Mouse (Mus musculus): ENCODE results near the gene Tcn2.
A peak's percentile ranks its signal among the peaks of the same experiment; 100 is the strongest.
"Not testable (repeated sequence)": the region's sequence is repeated elsewhere in the genome, so short reads cannot be mapped to it uniquely, and the experiment has no call there.

The Tcn2 gene

DNA sequence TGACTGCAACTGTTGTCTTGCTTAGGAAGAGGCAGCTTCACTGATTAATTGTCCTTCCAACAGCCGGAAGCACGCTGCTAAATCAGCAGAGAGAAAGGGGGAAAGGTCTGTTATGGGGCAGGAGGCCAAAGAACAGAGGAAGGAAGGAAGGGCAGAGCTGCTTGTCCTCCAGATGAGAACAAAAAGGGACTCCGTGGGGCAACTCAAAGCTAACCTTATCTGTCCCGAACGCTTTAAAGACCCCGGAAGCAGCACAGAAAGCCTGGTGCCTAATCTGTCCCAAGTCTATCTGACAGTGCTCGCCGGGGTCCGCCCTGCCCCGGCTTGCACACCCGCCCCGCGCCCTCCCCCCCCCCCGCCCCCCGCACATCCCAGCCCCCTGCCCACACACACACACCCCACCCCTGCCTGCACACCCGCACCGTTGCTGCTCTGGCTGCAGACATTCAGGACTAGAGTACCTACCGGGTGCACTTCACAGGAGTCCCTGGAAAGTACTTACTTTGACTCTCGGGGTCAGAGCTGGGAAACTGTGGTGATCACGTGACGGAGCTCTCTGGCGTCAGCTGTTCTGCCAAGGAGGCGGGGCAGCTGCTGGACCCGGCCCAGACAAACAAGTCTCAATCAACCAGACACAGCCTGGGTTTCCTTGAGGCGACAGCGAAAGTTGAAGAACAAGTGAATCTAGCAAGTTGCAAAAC lies at the start of gene Tcn2:
Gene Tcn2 (minus strand): TSS at position 649 of the 701 bp plus-strand sequence.
- peak; percentile 94 for DNase-seq

DNA sequence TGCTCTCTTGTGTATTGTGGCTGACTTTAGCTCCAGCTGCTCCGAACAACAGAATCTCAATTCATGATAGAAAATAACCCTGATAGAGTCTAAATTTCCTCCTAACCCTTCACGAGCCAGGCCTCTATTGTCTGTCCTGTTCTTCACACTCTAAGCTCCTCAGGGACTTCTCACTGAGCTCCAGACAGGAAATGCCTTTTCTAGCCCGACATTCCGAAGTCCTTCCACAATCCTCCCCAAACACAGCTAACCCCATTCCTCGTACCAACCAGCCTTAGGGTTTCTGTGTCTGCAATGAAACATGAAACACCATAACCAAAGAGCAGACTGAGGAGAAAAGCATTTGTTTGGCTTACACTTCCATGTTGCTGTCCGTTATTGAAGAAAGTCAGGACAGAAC lies 49.6 kb upstream of the Tcn2 start:
- DNase-seq = no peak

DNA sequence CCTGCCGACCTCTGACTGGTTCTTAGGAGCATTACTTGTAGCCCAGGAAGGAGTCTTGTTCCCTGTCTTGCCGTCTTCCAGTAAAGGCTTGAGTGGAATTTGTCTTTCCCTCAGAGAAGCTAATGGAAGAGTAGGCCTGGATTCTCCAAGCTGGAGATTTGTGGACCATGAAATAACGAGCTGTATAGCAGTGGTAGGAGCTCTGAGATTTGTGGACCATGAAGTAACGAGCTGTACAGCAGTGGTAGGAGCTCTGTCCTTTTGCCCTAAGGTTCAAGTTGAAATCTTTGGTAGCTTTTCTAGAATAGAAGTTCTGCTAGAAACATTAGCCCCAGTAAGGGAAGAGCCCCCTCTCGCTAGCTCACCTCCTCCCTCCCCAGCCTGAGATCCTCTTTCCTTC lies 46.5 kb upstream of the Tcn2 start:
- DNase-seq = no peak

DNA sequence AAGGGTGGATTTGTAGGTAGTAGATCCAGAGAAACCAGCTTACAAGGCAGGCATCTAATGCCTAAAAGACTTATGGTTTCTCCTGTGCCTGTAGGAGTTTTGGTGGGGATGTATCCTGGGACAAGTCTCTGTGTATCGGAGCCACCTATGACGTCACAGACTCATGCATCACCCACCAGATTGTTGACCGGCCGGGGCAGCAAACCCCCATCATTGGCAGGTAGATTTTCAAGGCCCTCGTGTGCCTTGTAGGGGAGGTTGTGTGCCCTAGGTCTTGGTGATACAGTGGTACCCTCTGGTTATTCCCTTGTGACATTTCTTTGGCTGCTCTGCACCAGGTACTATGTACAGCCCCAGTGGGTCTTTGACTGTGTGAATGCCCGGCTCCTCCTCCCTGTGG lies 44.7 kb upstream of the Tcn2 start, which contains the start of gene 4930556J24Rik:
Gene 4930556J24Rik (minus strand): TSS at position 101 of the 400 bp plus-strand sequence.
- DNase-seq = no peak

DNA sequence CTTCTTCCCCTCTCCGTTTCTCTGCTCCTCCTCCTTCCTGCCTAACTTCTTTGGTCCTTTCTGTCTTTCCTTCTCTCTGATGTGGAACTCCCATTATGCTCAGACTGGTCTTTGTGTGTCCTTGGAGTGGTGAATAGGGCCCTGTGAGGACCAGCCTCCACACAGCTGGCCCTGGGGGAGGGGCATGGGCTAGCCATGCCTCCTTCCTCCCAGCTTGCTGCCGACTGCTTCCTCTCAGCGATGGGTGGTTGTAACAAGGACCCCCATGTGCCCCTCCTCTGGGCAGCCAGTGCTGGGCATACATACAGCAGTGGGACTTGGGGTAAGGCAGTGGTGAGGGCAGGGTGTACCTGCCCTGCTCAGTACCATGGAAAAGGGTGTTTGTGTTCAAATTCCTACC lies 42.4 kb upstream of the Tcn2 start:
- DNase-seq = no peak

DNA sequence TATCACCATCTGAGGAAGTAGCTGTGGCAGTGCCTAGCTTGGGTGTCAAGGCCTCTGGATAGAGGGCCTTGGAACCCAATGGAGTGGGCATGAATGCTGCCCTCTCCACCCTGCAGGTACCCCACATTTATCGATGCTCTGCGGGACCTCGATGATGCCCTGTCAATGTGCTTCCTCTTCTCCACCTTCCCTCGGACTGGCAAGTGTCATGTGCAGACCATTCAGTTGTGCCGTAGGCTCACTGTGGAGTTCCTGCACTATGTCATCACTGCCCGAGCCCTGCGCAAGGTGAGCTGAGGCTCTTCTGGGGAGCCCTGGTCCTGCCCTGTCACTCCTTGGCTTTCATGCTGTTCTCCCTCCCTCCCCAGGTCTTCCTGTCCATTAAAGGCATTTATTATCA lies 41.1 kb upstream of the Tcn2 start:
- DNase-seq = no peak

DNA sequence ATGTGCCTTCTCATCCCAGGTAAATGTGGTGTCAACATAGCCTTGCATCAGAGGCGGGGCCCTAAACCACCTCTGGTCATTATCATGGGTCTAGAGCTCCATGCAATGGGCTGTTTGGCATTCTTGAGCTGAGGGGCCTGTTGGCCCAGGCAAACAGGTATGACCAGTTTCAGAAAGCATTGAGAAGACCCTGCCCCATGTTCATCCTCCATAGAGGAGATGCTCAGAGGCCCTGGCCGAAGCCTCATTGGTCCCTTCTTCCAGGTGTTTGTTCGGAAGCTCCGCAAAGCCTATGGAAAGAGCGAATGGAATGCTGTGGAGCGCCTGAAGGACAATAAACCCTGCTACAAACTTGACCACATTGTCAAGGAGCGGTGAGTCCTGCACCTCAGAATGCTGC lies 38.4 kb upstream of the Tcn2 start:
- DNase-seq = peak; percentile 4

DNA sequence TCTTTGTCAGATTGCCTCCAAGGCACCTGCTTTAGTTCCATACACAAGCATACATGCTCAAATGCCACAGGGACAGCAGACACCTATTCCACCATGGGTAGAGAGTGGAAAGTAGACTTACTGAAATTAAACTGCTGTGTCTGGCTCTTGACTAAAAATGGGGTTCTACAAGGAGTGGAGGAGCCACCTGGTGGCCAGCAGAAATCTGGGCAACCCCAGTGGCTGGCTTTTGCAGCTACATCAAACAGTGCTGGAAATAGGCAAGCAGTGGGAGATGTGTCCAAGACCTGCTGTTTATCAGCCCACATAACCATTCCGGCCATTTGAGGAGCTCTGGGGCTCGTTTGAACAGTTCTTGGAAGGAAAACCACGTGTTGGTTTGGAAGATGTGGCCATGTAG lies 37.9 kb upstream of the Tcn2 start:
- peak; percentile 54 for DNase-seq

DNA sequence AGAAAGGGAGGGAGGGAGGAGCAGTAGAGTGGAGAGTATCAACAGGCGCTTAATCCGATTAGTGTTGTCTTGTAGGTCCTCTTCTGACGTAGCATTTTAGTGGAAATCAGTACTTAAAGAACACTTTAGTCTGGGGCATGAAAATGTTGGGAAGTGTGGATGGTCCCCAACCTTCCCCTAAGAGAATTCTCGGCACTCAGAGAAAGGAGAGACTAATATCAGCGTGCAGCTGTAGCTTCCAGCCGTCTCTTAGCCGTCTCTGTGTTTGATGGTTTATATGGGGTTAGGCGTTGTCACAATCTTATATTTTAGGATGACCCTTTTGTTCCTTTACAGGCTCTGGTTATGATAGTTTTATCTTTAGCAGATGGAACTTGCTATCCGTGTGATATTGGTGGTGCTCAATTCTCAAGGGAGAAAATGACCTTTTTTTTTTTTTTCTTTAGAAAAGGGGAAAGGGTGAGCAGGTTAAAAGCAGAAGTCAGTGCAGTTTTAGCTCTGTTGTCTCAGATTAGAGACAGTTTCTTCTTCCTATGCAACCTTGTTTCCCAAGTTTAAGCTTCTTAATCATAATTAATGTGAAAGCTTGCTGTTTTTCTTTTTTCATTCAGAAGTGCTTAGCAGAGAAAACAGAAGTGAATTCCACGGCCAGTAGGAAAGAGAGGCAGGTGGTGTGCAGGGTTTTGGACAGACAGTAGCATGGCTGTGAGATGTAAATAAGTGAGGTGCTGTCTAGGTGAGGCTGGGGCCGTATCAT lies 32.6 kb upstream of the Tcn2 start:
- DNase-seq = no peak

DNA sequence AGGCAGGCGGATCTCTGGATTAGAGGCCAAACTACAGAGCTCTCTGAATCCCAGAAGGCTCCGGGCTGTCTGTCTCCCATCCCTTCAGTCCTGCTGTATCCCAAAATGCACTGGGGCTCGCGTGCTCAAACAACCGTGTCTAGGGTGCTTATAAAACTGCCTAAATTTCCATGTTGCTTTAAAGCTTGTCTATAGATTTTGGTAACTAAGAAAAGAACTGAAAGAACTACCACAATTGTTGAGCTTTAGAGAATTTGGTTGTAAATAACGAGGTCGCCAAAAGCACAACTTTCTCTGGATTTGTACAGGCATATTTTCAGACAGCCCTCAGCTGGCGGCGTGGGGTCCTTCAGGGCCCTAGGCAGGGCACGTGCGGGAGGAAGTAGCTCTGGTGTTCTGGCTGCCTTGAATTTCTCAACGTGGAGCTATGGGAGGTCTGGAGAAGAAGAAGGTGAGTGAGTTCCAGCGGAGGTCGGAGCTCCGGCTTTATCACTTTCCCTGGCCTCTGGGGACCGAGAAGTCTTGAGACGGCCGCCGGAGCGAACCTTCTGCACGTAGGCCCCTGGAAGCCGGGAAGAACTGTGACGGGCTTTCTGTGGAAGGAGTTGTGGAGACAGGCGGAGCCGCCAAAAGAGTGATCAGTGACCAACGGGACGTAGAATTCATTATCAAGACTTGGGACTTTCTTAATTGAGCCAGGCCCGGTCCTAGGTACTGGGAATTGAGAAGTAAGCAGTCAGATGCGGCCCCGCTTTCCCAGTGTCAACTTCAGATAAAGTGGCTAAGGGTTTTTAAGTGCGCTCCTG lies 31.9 kb upstream of the Tcn2 start, which contains the start of gene Pes1:
Gene Pes1 (plus strand): TSS at position 366 of the 806 bp plus-strand sequence.
- DNase-seq = peak; percentile 87

DNA sequence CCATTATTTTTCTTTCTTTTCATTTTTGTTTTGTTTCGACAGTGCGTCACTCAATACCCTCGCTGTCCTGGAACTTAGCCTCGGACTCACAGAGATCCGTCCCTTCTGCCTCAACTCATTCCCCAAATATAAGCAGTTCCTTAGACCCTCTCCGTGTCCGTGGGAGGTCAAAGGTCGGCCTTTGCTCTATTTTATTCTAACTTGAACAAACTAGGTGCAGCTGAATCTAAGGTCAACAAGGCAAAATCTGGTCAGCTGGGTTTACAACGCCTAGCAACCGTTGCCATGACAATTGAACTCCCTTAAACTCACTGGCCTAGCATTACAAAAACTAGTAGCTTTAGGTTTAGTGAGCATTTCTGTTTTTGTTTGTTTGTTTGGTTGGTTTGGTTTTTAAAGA lies 31.2 kb upstream of the Tcn2 start:
- peak; percentile 48 for DNase-seq

DNA sequence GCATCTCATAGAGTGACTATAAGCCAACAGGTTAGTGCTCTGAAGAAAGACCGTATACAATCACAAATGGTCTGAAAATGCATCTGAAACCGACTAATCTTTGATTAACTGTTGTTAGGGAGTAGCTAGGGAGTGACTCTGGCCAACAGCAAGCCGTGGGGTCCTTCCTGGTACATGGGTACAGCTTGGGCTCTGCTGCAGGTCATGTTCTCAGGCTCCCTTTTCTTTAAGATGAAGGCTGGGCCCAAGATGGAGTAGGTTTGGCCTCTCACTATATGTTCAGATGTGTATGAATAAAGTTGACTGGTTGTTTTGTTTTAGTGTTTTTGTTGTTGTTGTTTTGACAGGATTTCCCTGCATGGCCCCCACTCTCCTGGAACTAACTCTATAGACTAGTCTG lies 29.8 kb upstream of the Tcn2 start:
- DNase-seq = no peak

DNA sequence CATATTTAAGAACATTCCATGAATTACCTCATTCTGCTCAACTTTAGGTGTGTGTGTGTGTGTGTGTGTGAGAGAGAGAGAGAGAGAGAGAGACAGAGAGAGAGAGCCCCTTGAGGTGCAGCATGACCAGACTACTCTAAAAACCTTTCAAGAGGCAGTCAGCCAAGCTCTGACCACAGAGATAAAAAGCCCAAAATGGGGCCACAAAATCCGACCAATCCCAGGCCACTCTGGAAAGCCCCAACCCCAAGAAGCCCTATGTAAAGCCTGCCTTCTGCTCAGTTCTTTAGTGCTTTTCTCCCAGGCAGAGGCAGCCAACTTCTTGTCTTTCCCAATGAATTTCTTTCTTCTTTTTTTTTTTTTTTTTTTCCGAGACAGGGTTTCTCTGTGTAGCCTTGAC lies 28.9 kb upstream of the Tcn2 start:
- no peak for DNase-seq

DNA sequence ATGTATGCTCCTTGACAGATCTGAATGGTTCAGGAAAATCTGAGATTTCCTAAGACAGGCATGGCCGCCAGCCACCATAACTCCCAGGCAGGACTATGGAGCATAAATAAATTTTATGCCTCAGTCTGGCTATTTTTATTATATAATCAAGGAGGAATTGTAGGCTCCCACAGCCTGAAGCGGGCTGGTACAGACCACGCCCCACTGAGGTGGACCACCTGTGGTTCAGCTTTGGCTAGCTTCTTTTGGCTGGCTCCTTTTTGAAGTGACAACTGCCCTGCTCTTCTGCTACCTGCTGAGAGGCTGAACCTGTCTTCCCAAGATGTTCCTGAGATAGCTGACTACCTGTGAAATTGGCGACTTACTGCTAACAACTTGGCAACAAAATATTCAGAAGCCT lies 23.4 kb upstream of the Tcn2 start:
- DNase-seq = not testable (repeated sequence)

DNA sequence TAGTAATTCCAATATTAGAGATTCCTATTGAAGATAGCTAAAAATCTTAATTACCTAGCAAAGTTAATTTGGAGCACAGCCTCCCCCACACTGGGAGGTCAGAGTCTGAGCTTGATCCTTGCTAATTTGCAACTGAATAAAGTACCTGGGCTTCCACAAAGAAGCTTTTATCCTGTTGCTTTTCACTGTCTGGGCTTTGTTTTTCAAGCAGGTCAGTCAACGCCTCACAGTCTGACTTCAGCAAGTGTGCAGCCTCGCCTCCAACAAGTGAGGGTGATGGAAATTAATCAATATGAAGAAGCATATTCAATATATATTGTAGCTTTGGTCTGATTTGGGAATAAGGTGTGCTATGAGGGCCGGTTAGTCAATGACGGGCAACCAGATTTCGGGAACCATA lies 22.9 kb upstream of the Tcn2 start:
- not testable (repeated sequence) for DNase-seq

DNA sequence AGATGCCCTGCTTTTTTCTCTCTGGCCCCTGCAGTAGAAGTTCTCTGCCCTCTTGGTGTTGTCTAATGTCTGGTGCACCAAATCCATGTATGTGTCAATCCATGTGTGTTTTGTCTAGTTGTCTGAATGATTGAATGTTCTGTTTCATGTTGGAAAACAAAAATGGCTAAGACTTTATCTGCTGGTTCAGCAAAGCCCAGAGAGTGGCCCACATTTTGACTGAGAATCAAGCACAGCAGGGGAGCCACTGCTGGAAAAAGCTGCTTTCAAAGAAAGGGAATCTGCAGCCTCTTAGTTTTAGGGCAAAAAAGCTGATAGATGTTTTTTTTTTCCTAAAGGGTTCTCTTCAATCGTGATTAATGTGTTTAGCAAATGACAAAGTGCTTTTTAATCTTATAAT lies 14.4 kb upstream of the Tcn2 start:
- no peak for DNase-seq

DNA sequence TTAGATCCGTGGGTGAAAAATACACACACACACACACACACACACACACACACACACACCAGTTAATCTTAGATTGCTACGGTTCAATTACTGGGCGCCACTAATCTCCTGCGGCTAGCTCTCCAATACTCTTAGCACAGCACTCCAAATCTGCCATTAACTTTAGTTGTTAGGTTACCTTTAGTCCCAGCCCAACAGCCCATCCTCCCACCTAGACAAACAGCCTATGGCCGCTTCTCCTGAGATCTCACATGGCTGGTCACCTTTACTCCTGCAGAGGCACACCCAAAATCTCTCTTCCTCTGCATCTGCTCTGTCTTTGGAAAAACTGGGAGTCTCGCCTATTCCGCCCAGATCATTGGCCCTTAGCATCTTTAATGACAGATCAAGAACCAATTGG lies 9.4 kb upstream of the Tcn2 start:
- DNase-seq = no peak

DNA sequence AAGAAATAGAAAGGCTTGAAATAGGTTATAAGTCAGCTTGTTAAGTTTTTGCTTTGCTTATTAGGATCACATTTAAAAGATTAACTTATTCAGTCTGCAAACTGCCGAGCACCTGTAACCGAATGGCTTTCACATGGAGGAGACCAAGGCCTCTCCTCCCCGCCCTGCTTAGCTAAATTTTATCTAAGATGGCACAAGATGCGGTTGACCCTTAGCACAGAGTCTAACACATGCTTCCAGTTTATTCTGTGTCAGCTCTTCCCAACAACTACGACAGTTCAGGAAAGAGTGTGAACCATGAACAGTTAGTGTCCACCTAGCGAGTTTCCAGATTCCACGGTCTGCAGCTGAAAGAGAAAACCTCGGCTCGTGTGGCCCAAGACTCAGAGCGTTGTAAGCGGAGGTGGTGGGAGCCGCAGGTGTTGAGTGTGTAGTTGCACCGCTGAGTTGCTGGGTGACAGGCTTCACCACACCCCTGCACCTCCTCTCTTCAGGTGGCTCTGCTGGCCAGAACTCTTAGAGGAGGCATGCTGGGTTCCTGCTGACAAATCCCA lies 5.4 kb upstream of the Tcn2 start:
- DNase-seq = peak; percentile 46

DNA sequence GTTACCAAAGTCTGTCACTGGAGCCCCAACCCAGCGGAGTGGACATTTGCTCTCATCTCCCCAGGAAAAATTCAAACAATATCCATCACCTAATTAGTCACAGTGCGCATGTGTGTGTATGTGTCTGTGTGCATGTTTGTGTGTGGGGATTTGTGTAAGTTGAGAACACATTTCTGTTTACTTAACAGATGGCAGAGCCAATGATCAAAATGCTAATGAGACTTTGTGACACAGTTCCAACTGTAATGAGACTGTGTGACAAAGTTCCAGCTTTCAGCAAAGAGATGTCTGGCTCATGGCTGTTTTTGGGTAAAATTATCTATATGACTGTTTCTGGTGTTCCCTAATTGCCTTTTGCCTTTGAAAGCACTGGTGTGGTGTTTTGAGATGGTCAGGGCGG lies 4.4 kb upstream of the Tcn2 start:
- no peak for DNase-seq

DNA sequence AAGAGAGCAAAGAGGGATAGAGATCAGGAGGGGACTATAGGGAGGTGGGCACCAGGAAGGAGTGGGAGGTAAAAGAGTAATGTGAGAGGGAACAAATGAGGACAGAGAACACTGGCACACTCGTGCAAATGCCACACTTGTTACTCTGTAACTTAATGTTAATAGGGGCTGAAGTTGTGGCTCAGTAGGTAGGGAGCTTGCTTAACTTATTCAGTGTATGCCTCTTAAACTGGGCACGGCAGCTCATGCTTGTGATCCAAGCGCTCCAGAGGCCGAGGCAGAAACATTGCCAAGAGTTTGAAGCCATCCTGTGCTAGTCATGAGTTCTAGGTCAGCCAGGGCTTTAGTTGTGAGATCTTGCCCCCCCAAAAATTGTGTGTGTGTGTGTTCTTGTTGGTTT lies 3.2 kb upstream of the Tcn2 start:
- no peak for DNase-seq

DNA sequence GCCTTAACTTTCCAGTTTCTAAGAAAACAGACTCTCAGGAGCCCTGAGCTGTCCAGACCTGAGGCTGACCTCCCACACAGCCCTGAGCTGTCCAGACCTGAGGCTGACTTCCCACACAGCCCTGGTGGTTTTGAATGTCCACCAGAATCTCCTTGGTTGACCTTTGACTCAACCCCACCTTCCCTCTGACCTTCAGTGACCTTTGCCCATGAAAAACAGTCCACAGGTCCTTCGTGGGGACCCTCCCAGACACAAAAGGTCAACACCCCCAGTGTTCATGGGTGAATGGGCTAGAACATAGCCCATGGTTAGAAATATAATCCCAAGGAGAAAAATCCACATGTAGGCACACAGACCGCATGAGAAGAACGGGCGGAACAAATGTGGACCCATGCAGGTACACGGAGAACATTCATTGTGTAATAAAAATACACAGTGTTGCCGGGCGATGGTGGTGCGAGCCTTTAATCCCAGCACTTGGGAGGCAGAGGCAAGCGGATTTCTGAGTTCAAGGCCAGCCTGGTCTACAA lies 1.9 kb upstream of the Tcn2 start:
- DNase-seq = no peak

DNA sequence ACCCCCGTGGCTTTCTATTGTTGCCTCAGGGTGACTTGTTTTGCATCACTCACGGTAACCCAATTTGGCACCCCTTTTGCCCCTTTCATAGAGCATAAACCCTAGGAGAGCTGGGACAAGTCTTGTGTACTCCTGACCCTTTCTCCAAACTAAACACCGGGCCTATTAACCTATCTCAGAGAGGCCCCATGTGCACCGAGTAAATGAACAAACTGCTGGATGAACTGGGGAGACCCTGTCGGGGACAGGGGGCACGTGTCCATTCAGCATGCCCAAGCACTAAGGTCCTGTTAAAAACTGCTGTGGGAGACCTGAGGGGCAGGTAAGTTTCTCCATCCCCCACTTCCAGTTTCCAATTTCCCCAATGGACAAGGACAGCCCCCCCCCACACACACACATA lies 1.0 kb downstream of the Tcn2 start:
- DNase-seq = peak; percentile 32

DNA sequence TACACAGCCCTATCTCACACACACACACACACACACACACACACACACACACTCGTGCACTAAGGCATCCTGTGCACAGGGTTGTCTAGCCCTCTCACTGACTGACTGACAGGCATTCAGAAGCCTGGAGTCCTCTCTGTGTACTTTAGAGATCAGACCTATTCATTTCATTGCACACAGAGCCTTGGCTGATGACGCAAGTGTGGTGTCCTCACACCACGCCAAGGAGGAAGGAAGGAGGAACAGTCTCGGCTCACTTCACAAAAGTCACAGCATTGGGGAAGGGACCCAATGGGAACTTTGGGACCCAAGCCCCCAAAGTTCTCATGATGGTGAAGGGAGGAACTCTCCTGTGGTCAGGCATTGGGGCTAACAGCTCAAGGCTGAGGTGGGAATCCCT lies 1.9 kb downstream of the Tcn2 start:
- peak; percentile 5 for DNase-seq

Data from kidney, postnatal 10 days (tissue).